Mouse (Mus musculus): ENCODE results near the gene Rplp0.

The Rplp0 gene

DNA sequence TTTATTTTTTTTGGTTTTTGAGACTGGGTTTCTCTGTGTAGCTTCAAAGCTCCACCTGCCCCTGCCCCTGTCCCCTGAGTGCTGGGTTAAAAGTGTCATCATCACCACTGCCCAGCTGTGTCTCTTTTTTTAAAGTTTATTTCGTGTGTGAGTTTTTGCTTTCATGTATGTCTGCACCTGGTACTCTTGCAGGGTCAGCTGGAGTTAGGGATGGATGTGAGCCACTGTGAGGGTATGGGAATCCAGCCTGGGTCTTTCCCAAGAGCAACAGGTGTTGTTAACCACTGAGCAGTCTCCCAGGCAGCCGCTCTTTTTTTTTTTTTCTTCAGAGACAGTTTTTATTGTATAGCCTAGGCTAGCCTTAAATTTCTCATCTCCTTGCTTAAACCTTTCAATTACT, 27.5 kb downstream of the Rplp0 start:
- DNase-seq, result no peak

DNA sequence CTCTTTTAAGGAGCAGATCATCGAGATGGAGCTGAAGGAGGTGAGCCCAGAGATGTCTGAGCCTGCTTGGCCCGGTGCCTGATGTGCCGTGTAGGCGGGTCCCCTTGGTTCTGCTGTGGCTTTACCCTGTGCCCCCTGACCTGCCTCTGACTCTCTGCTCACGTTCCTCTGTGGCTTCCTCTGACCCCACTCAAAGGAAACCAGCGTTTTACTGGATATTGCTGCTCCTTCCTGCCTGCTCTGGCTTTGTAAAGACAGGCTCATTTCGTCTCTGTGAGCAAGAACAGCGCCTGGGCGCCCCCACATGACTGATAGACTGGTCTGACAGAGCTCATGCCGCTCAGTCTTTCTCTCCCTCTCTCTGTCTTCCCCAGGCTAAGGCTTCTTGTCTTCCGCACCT, 31.8 kb downstream of the Rplp0 start:
- no peak for DNase-seq

DNA sequence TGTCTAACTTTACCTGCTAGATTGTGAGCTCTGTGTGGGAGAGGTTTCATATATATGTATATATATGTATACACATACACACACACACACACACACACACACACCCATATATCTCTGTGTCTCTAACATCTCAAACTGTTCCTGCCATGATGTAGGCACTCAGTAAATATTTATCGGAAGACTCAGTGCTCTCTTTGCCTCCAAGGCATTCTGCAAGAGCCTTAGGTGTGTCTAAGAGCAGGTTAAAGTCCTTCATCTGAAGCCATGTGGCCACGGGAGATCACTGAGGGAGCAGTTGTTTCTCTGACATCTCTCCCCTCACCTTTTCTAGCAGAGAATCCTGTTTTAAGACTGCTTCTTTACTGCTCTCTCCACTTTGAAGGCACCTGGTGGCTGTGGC, 32.2 kb downstream of the Rplp0 start:
- DNase-seq, result no peak

DNA sequence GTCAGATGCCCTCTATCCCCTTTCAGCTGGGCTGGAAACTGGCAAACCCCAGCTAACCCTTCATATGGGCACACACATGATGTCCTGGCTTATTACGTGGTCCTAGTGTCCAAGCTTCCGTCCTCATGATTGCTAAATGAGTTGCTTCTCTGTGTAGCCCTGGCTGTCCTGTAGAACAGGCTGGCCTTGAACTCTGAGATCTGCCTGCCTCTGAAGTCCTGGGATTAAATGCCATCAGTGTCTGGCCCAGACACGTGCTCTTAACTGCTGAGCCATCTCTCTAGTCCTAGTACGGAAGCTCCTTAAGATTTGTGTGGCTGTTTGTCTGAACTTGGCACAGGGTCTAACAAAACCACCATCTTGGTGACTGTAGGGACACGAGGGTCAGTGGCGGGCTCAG, 44.3 kb downstream of the Rplp0 start:
- DNase-seq, result no peak

DNA sequence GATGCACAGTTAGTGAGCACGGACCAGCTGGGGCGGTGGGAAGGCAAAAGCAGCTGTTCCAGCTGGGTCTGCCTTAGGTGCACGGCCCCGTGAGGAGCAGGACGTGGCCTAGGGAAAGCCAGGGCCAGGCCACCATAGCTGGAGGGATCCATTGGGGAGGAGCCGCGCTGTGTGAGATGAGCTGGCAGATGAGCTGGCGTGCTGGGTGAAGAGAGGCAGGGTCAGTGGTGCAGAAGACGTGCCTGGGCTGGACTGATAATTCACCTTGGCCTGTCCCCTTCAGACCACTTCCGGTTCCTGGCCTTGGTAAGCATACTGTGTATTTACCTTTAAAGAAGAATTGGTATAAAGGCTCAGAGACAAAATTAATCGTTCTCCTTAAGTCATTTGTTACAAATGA, 52.3 kb downstream of the Rplp0 start:
- no peak for DNase-seq
